Mouse (Mus musculus) forebrain, postnatal 0 days (tissue): Measurements from ENCODE around the gene Rab13. TPM values are rescaled to one million over a fixed set of nuclear protein-coding genes. Genes with fewer than 3 reads are reported as not detected.

ENCODE experiments used
- ATAC-seq: fragments of 200-750 bp; cut with Nextera tagmentation; 2 replicates; pipeline ENCODE4 v1.8.0; 2017; ENCODE audit warnings: mild to moderate bottlenecking, moderate library complexity
- DNase-seq: peaks from one replicate; pipeline ENCODE4 v3.0.0-alpha.2; 2015
- H3K27ac ChIP-seq: fragments of 300-500 bp; sonication (generic); 2 replicates; pipeline ENCODE4 v1.5.1; 2014; ENCODE audit warnings: low read depth, mild to moderate bottlenecking, antibody characterized with exemption, low read length, moderate library complexity, mixed read lengths
- H3K27me3 ChIP-seq: fragments of 300-500 bp; sonication (generic); 2 replicates; pipeline ENCODE4 v1.6.1; 2014; ENCODE audit warnings: mild to moderate bottlenecking, low read length, mixed read lengths; ENCODE audit not compliant: insufficient read depth
- H3K36me3 ChIP-seq: fragments of 300-500 bp; sonication (generic); 2 replicates; pipeline ENCODE4 v1.6.1; 2014; ENCODE audit warnings: mild to moderate bottlenecking, moderate library complexity; ENCODE audit not compliant: insufficient read depth
- H3K4me1 ChIP-seq: fragments of 300-500 bp; sonication (generic); 2 replicates; pipeline ENCODE4 v1.6.1; 2014; ENCODE audit warnings: antibody characterized with exemption; ENCODE audit not compliant: insufficient read depth
- H3K4me2 ChIP-seq: fragments of 300-500 bp; sonication (generic); 2 replicates; pipeline ENCODE4 v1.6.1; 2014; ENCODE audit warnings: low read depth, mild to moderate bottlenecking, moderate library complexity
- H3K4me3 ChIP-seq: fragments of 300-500 bp; sonication (generic); 2 replicates; pipeline ENCODE4 v1.5.1; 2014; ENCODE audit warnings: low read depth, low read length, mixed read lengths
- H3K9ac ChIP-seq: fragments of 300-500 bp; sonication (generic); 2 replicates; pipeline ENCODE4 v1.6.1; 2014; ENCODE audit warnings: mild to moderate bottlenecking
- H3K9me3 ChIP-seq: fragments of 300-500 bp; sonication (generic); 2 replicates; pipeline ENCODE4 v1.6.1; 2016; ENCODE audit warnings: low read length
- CTCF ChIP-seq: sonication (generic); IDR thresholded peaks from 2 replicates; pipeline ENCODE4 v1.5.1; 2016; ENCODE audit warnings: antibody characterized with exemption, control low read depth, low read depth
- WGBS: fragments of 180-500 bp; shearing (Covaris S2); extraction: QIAGEN DNeasy Blood & Tissue Kit; methylation state at CpG from one replicate; pipeline ENCODE4 v1.1.7; 2014; 5-methylcytosine and 5-hydroxymethylcytosine counted together
- polyA plus RNA-seq: library from polyadenylated mRNA; unstranded; fragments of >200 nt; fragmentation: Nextera tagmentation; extraction: Ambion mirVana; gene quantifications from 2 replicates; pipeline ENCODE4 v1.2.1, GENCODE M21; 2015
- total RNA-seq: library from RNA; depleted of rRNA; stranded (reverse); fragments of >200 nt; gene quantifications from 2 replicates; pipeline ENCODE4 v1.2.3, GENCODE M21; 2014; rRNA removed

The Rab13 gene
- total RNA-seq (9.8 and 11.4 TPM in 2 replicates), polyA plus RNA-seq (16.3 and 20.1 TPM in 2 replicates)

DNA sequence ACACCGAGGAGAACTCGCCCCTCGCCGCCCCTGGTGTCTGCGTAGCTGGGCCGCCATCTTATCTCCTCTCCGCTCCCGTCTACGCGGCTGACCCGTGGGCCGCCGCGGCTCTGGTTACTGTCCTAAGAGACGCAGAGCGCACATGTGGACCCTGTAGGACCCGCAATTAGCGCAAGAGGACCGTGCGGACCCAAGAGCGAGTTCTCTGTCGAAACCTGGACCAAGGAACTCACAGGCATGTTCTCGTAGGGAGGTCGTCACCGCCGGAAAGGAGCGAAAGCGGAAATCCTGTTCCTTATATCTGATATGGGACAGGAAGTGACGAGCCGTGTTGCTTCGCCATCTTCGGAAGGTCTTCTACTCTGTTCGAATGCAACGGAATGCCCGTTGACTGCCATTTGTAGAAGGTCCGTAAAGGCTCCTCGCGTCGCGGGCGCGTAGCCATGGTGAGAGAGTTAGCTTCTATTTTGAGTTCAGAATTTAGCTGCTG, at the start of gene Rab13, which contains the start of gene Rps27:
Gene Rab13, plus strand, starts transcription at position 319 of the 490 bp plus-strand sequence.
Gene Rps27, minus strand, starts transcription at position 275 of the 490 bp plus-strand sequence.
- Histone ChIP-seq H3K9ac (peak within 1 kb of the TSS; percentile 91), H3K4me1 (peaks cover 14% of the 10 kb centered on the region), H3K27me3 (no peaks in the 10 kb centered on the region), H3K9me3 (no peaks in the 10 kb centered on the region), H3K36me3 (peaks cover 38% of the 10 kb centered on the region), H3K4me3 (peak within 1 kb of the TSS; percentile 74), H3K4me2 (peak within 1 kb of the TSS; percentile 53), H3K27ac (peak within 1 kb of the TSS; percentile 85)
- ATAC-seq = peak; percentile 97
- under 1% methylated on average over 42 of the region's 42 CpGs for WGBS
- peak; percentile 96 for DNase-seq
- TF ChIP-seq CTCF = no peak

DNA sequence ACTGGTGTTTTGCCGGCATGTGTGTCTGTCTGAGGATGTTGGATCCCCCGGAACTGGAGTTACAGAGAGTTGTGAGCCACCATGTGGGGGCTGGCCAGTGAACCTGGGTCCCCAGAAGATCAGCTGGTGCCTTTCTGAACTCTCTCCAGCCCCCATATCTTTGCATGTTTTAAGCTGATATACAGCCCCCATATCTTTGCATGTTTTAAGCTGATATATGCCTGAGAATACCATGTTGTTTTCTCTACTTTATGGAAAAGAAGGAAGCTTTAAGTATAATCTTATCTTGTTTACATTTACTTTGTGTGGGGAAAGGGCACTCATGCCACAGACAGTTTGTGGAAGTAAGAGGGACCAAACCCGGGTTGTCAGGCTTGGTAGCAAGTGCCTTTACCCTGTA, 33.9 kb upstream of the Rab13 start:
- H3K36me3 ChIP-seq = no peaks in the 10 kb centered on the region
- no peak overlapping the region for H3K9ac ChIP-seq
- no peak overlapping the region for H3K4me2 ChIP-seq
- no peaks in the 10 kb centered on the region for H3K9me3 ChIP-seq
- no peak overlapping the region for H3K4me3 ChIP-seq
- ATAC-seq (no peak), DNase-seq (no peak)
- no peak overlapping the region for H3K27ac ChIP-seq
- no peaks in the 10 kb centered on the region for H3K4me1 ChIP-seq
- 72% methylated on average over 3 of the region's 3 CpGs for WGBS
- H3K27me3 ChIP-seq = no peaks in the 10 kb centered on the region
- TF ChIP-seq CTCF = no peak

DNA sequence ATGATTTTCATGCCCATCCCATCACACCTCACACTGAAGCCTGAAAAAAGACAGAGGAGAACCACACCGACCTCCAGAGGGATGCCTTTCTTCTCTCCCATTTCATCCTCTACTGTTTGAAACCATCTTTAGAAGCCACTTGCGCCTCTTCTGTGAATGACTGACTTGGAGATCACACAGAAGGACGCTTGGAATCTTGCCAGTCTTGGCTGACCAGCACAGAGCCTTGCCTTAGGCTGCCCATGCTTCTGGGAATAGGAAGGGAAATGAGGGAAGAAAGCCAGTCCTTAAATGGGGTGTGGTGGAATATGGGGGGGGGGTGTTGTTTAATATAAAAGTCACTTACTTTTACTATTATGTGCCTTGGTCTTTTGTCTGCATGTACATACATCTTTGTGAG, 29.9 kb upstream of the Rab13 start:
- ATAC-seq (no peak), DNase-seq (no peak)
- 68% methylated on average over 3 of the region's 3 CpGs for WGBS
- no peak overlapping the region for H3K27ac ChIP-seq
- no peak overlapping the region for H3K4me2 ChIP-seq
- H3K9ac ChIP-seq = no peak overlapping the region
- H3K9me3 ChIP-seq = no peaks in the 10 kb centered on the region
- H3K4me1 ChIP-seq = no peaks in the 10 kb centered on the region
- H3K27me3 ChIP-seq = no peaks in the 10 kb centered on the region
- no peak overlapping the region for H3K4me3 ChIP-seq
- H3K36me3 ChIP-seq = no peaks in the 10 kb centered on the region
- TF ChIP-seq CTCF = no peak

DNA sequence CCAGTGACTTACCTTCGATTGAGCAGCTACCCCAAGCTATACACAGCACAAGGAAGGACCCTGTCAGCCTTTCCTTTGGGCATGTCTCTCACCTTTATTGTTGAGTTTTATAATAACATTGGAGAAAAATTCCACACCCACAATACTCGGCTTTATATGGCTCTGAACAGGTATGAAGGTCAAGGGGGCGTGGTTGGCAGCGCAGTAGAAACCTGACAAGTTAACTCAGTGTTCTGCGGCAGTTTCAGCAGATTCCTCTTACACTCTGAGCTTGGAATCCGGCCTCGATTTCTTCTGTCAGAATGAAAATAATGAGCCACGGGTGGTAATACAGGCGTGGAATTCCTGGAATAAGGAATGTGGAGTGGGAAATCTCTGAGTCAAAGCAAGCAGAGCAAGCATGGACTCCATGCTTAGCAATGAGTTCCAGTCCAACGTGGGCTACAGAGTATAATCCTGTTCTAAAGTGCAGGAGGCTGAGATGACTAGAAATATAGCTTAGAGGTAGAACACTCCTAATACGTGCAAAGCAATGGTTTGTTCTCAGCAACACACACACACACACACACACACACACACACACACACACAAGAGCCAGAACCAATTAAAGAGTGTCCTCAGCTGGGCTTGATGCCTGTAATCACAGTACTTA, 22.5 kb upstream of the Rab13 start:
- no peaks in the 10 kb centered on the region for H3K4me1 ChIP-seq
- H3K4me3 ChIP-seq = no peak overlapping the region
- H3K27me3 ChIP-seq = no peaks in the 10 kb centered on the region
- no peak for ATAC-seq
- no peak overlapping the region for H3K9ac ChIP-seq
- WGBS = 76% methylated on average over 11 of the region's 11 CpGs
- H3K9me3 ChIP-seq = no peaks in the 10 kb centered on the region
- no peak overlapping the region for H3K27ac ChIP-seq
- no peaks in the 10 kb centered on the region for H3K36me3 ChIP-seq
- TF ChIP-seq CTCF = no peak
- no peak overlapping the region for H3K4me2 ChIP-seq
- DNase-seq = no peak

DNA sequence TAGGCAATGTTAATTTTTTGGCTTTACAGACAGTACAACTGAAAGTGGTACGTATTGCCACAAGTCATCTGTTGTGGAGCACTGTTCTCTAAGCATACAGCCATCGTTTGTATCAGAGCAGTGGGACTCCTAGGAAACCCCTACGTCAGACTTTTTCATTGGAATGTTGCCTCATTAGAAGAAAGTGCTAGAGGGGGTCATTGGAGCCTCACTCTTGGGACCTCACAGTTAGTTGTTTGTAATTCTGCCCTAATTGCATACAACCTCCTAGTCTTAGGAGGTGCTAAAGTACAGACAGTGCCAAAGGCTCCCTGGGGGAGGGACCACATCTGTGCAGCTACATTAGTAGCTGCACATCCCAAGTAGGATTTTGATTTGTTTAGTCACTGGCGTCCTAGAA, 18.7 kb upstream of the Rab13 start:
- no peak for TF ChIP-seq CTCF
- Histone ChIP-seq H3K4me1 (no peaks in the 10 kb centered on the region), H3K27ac (no peak overlapping the region), H3K4me2 (no peak overlapping the region), H3K9me3 (no peaks in the 10 kb centered on the region), H3K27me3 (no peaks in the 10 kb centered on the region), H3K9ac (no peak overlapping the region), H3K36me3 (no peaks in the 10 kb centered on the region), H3K4me3 (no peak overlapping the region)
- ATAC-seq (no peak), DNase-seq (no peak)
- 22% methylated on average over 4 of the region's 4 CpGs for WGBS

DNA sequence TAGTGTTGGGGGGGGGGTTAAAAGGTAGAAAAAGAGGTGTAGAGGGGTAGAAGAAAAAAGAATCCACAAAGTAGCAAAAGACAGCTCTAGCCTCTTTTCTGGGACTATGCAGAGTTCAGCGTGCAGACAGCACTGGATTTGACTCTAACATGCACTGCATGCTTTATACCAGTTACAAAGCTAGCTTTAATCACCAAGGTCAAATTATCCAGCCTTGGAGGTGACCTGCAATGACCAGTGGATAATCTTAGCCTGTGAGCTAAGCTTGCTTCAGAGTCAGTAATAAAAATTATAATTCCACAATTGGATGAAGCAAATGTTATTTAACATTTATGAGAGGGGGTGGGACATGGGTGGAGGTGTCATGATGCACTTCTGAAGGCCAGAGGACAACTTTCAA, 17.9 kb upstream of the Rab13 start:
- H3K9ac ChIP-seq = no peak overlapping the region
- no peaks in the 10 kb centered on the region for H3K36me3 ChIP-seq
- H3K4me3 ChIP-seq = no peak overlapping the region
- no peak overlapping the region for H3K27ac ChIP-seq
- no peaks in the 10 kb centered on the region for H3K9me3 ChIP-seq
- 78% methylated on average over 1 of the region's 1 CpGs for whole genome bisulfite sequencing
- H3K27me3 ChIP-seq = no peaks in the 10 kb centered on the region
- DNase-seq = no peak
- ATAC-seq = no peak
- H3K4me2 ChIP-seq = no peak overlapping the region
- TF ChIP-seq CTCF = no peak
- no peaks in the 10 kb centered on the region for H3K4me1 ChIP-seq

DNA sequence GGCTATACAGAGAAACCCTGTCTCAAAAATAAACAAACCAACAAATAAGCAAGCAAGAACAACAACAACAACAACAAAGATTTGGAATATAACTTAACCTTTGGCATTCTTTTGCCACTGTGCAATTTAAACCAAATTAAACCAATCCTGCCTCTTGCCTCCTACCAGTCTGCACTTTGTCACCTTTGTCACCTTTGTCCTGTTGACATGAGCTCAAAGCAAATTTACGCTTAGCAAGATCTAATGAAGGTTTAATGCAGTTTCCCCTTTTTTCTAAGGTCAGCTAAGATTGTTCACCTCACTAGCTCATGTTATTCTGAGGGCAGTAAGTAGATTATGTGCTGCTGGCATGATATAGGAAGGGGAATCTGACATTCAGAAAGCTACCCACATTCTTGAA, 15.9 kb upstream of the Rab13 start:
- Histone ChIP-seq H3K36me3 (no peaks in the 10 kb centered on the region), H3K9ac (no peak overlapping the region), H3K4me1 (no peaks in the 10 kb centered on the region), H3K4me3 (no peak overlapping the region), H3K27ac (no peak overlapping the region), H3K27me3 (no peaks in the 10 kb centered on the region), H3K4me2 (no peak overlapping the region), H3K9me3 (no peaks in the 10 kb centered on the region)
- 83% methylated on average over 1 of the region's 1 CpGs for whole genome bisulfite sequencing
- TF ChIP-seq CTCF = no peak
- DNase-seq (no peak), ATAC-seq (no peak)
